Mouse (Mus musculus) MEL (cell line): ENCODE measurements around the gene Adsl.

ENCODE experiments used
- CTCF ChIP-seq, 3 experiments: IDR thresholded peaks in 2 of 3; conservative IDR thresholded peaks in 1 of 3; 2 replicates each; pipeline ENCODE4 v1.5.1; 2011 to 2012; ENCODE audit warnings: low read length in 3 of 3, low read depth in 2 of 3, mild to moderate bottlenecking in 2 of 3, improper control_type of control experiment in 1 of 3, inconsistent platforms in 1 of 3, mixed read lengths in 1 of 3, moderate library complexity in 1 of 3; ENCODE audit not compliant: control insufficient read depth in 1 of 3, insufficient read depth in 1 of 3, poor library complexity in 1 of 3, severe bottlenecking in 1 of 3
- E2F4 ChIP-seq: IDR thresholded peaks from 2 replicates; pipeline ENCODE4 v1.6.1; 2011; ENCODE audit warnings: low read depth, low read length, improper control_type of control experiment, borderline replicate concordance
- EP300 ChIP-seq, 2 experiments: IDR thresholded peaks; 2 replicates each; pipeline ENCODE4 v1.6.1; 2011; ENCODE audit warnings: improper control_type of control experiment in 2 of 2, low read length in 2 of 2, low read depth in 1 of 2, mild to moderate bottlenecking in 1 of 2
- MAFK ChIP-seq: IDR thresholded peaks from 2 replicates; pipeline ENCODE4 v1.6.1; 2011; ENCODE audit warnings: low read depth, mild to moderate bottlenecking, low read length, improper control_type of control experiment, borderline replicate concordance
- MAZ ChIP-seq: IDR thresholded peaks from 2 replicates; pipeline ENCODE4 v1.6.1; 2012; ENCODE audit warnings: low read depth, mild to moderate bottlenecking, inconsistent platforms, low read length, improper control_type of control experiment
- MXI1 ChIP-seq: IDR thresholded peaks from 2 replicates; pipeline ENCODE4 v1.6.1; 2011; ENCODE audit warnings: mild to moderate bottlenecking, low read depth, low read length, improper control_type of control experiment
- POLR2A ChIP-seq, 2 experiments: IDR thresholded peaks; 2 replicates each; pipeline ENCODE4 v1.6.1; 2011 to 2012; ENCODE audit warnings: low read length in 2 of 2, mild to moderate bottlenecking in 2 of 2, control low read depth in 1 of 2, improper control_type of control experiment in 1 of 2, low read depth in 1 of 2, moderate library complexity in 1 of 2; ENCODE audit not compliant: control insufficient read depth in 1 of 2, insufficient read depth in 1 of 2, poor library complexity in 1 of 2
- RCOR1 ChIP-seq: IDR thresholded peaks from 2 replicates; pipeline ENCODE4 v1.6.1; 2012; ENCODE audit warnings: low read depth, mild to moderate bottlenecking, inconsistent platforms, low read length, improper control_type of control experiment
- SMC3 ChIP-seq: IDR thresholded peaks from 2 replicates; pipeline ENCODE4 v1.6.1; 2011; ENCODE audit warnings: low read depth, low read length, improper control_type of control experiment
- TAL1 ChIP-seq: IDR thresholded peaks from 2 replicates; pipeline ENCODE4 v1.6.1; 2012; ENCODE audit warnings: mild to moderate bottlenecking, inconsistent platforms, low read length, moderate library complexity, mixed read lengths
- UBTF ChIP-seq: IDR thresholded peaks from 2 replicates; pipeline ENCODE4 v1.6.1; 2012; ENCODE audit warnings: low read depth, mild to moderate bottlenecking, inconsistent platforms, low read length, improper control_type of control experiment, moderate library complexity, borderline replicate concordance; ENCODE audit not compliant: insufficient read depth
- USF1 ChIP-seq: IDR thresholded peaks from 2 replicates; pipeline ENCODE4 v1.6.1; 2014; ENCODE audit warnings: low read depth, mild to moderate bottlenecking, inconsistent platforms, low read length, improper control_type of control experiment, moderate library complexity
- ZC3H11A ChIP-seq: IDR thresholded peaks from 2 replicates; pipeline ENCODE4 v1.6.1; 2012; ENCODE audit warnings: low read depth, mild to moderate bottlenecking, inconsistent platforms, low read length, improper control_type of control experiment

DNA sequence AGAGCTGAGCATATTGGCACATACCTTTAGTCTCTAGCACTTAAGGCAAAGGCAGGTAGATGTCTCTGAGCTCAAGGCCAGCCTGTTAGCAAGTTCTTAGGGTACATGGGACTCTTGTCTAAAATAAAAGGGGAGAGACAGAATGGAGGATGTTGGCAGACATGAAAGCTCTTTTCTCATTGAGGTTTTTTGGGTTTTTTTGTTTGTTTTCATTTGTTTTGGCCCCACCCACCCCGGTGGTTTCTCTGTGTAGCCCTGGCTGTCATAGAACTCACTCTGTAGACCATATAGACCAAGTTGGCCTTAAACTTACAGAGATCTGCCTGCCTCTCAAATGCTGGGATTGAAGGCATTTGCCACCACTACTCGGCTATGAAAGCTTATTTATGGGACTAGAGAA is 24.1 kb upstream of the Adsl start:
- no peak for TF ChIP-seq E2F4
- TF ChIP-seq RCOR1, result no peak
- TF ChIP-seq USF1, result no peak
- TF ChIP-seq CTCF (IDR thresholded peaks at IDR 0.05 in 2 of 3, conservative IDR thresholded peaks at IDR 0.05 in 1 of 3; ENCODE audit: control insufficient read depth in 1 of 3, insufficient read depth in 1 of 3, low read depth in 2 of 3, low read length in 3 of 3, poor library complexity in 1 of 3, severe bottlenecking in 1 of 3), result no peak
- TF ChIP-seq UBTF, result no peak
- TF ChIP-seq POLR2A (IDR thresholded peaks at IDR 0.05; ENCODE audit: control insufficient read depth in 1 of 2, insufficient read depth in 1 of 2, low read depth in 1 of 2, low read length in 2 of 2, poor library complexity in 1 of 2), result no peak
- no peak for TF ChIP-seq ZC3H11A
- TF ChIP-seq TAL1, result no peak
- no peak for TF ChIP-seq EP300 (IDR thresholded peaks at IDR 0.05; ENCODE audit: low read depth in 1 of 2, low read length in 2 of 2)
- no peak for TF ChIP-seq SMC3
- no peak for TF ChIP-seq MAFK
- no peak for TF ChIP-seq MAZ
- no peak for TF ChIP-seq MXI1
